Mouse (Mus musculus): ENCODE measurements around the gene Gm17581.
A peak's percentile ranks its signal among the peaks of the same experiment; 100 is the strongest.
"Not testable (repeated sequence)": the region's sequence is repeated elsewhere in the genome, so short reads cannot be mapped to it uniquely, and the experiment has no call there.

The Gm17581 gene

GRCm38 (mm10) chr2:155735766-155736165, at the start of gene Gm17581:
Gene Gm17581, minus strand, starts transcription at chr2:155735866.
- H3K36me3 ChIP-seq (ENCODE audit: control insufficient read depth, insufficient read depth, low read length, poor library complexity, severe bottlenecking); H3K27me3 ChIP-seq (ENCODE audit: control insufficient read depth, insufficient read depth, low read length, poor library complexity, severe bottlenecking); DNase-seq (ENCODE audit: low read depth, low spot score): not testable (repeated sequence)

DNA sequence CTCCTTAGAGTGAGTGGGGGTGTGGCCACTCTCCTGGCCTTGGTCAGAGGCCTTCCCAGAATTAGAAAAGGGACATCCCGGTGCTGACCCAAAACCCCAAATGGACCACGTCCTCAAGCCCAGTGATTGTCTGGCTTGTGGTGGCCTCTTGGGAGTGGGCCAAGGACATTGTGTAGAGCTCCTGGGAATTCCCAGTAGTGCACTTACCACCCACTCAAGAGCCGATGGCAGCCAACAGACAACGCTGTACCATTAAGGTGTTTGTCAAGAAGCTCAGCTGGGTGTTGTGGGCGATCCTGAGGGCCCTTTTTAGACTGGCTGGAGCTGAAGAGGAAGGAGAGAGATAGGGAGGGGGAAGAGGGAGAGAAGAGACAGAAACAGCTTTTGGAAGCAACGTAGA, 48.9 kb upstream of the Gm17581 start:
- DNase-seq (ENCODE audit: low read depth, low spot score) = no peak
- Histone ChIP-seq H3K36me3 (ENCODE audit: control insufficient read depth, insufficient read depth, low read length, poor library complexity, severe bottlenecking) (no peaks in the 10 kb centered on the region), H3K27me3 (ENCODE audit: control insufficient read depth, insufficient read depth, low read length, poor library complexity, severe bottlenecking) (no peaks in the 10 kb centered on the region)

DNA sequence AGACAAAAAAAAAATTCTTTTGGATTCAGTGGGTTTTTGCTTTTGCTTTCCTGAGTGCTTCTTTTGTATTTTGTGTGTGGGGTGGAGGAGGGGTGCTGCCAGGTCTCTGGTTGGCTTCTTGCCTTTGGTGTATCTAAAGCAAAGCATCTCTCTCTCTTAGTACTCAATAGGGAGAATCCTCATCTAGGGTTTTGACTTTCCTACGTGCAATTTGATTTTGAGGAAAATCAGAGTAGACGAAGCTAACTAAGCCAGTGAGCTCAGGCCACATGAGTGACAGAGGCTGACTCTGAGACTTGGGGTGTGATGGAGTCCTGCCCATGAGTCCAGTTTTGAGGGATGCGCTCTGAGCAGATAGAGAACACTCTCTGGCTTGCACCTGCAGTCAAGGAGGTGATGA, 43.8 kb upstream of the Gm17581 start:
- DNase-seq (ENCODE audit: low read depth, low spot score) = no peak
- Histone ChIP-seq H3K36me3 (ENCODE audit: control insufficient read depth, insufficient read depth, low read length, poor library complexity, severe bottlenecking) (no peaks in the 10 kb centered on the region), H3K27me3 (ENCODE audit: control insufficient read depth, insufficient read depth, low read length, poor library complexity, severe bottlenecking) (no peaks in the 10 kb centered on the region)

GRCm38 (mm10) chr2:155779066-155779465, 43.4 kb upstream of the Gm17581 start:
- Histone ChIP-seq H3K27me3 (ENCODE audit: control insufficient read depth, insufficient read depth, low read length, poor library complexity, severe bottlenecking) (no peaks in the 10 kb centered on the region), H3K36me3 (ENCODE audit: control insufficient read depth, insufficient read depth, low read length, poor library complexity, severe bottlenecking) (no peaks in the 10 kb centered on the region)
- no peak for DNase-seq (ENCODE audit: low read depth, low spot score)

- no peak for DNase-seq (ENCODE audit: low read depth, low spot score)
- no peaks in the 10 kb centered on the region for H3K27me3 ChIP-seq (ENCODE audit: control insufficient read depth, insufficient read depth, low read length, poor library complexity, severe bottlenecking)
- no peaks in the 10 kb centered on the region for H3K36me3 ChIP-seq (ENCODE audit: control insufficient read depth, insufficient read depth, low read length, poor library complexity, severe bottlenecking)
Measured at GRCm38 (mm10) chr2:155778004-155778403, 42.3 kb upstream of the Gm17581 start.

DNA sequence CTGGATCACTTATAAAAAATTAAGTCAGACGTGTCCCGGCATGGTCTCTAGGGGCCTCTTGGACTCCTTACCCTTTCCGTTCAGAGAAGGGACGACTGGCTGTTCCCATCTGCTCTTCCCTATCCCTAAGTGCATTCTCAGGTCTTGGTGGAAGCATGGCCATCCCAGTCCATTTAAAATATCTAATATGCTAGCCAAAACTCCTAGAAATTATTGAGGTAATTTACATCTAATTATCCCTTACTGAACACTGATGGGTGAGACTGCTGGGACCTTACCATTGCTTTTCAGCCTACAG, 42.0 kb upstream of the Gm17581 start:
- DNase-seq (ENCODE audit: low read depth, low spot score) = no peak
- H3K27me3 ChIP-seq (ENCODE audit: control insufficient read depth, insufficient read depth, low read length, poor library complexity, severe bottlenecking) = no peaks in the 10 kb centered on the region
- H3K36me3 ChIP-seq (ENCODE audit: control insufficient read depth, insufficient read depth, low read length, poor library complexity, severe bottlenecking) = no peaks in the 10 kb centered on the region

DNA sequence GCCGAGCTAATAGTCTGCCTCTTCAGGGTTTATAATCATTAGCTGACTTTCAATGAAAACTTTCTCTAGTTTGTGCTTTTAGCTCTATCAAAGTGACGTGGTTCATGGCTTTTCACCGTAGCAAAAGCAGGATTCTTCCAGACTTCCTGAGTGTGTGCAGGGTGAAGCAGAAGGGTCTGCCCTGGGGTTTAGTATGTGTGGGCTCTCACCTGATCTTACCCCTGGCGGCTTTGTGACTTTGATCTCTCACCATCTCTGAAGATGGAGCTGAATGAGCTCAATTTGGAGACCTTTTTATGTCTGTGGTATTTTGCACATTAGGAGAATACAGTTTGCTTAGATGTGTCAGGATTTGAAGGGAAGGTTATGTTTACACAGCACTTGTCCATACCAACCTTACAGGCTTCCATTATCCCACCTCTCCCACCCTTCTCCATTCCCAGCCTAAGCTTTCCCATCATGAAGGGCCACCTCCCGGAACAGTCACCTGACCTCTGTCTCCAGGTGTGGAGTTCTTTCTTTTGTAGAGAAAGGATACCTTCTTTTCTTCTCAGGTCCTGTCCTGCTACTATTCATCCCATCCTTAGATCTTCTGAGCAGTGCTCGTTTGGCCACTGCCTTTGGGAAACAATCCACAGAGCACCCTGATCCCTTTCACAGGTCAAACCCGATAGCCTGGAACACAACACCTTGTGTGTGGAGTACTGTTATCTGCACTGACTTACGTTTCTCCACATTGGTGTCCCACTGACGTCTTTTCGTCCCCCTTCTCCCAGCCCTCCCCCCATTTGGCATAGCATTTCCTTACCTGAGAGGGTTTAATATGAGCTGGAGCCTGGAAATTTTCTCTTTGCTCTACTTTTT, 41.4 kb upstream of the Gm17581 start:
- no peaks in the 10 kb centered on the region for H3K27me3 ChIP-seq (ENCODE audit: control insufficient read depth, insufficient read depth, low read length, poor library complexity, severe bottlenecking)
- DNase-seq (ENCODE audit: low read depth, low spot score) = no peak
- no peaks in the 10 kb centered on the region for H3K36me3 ChIP-seq (ENCODE audit: control insufficient read depth, insufficient read depth, low read length, poor library complexity, severe bottlenecking)

DNA sequence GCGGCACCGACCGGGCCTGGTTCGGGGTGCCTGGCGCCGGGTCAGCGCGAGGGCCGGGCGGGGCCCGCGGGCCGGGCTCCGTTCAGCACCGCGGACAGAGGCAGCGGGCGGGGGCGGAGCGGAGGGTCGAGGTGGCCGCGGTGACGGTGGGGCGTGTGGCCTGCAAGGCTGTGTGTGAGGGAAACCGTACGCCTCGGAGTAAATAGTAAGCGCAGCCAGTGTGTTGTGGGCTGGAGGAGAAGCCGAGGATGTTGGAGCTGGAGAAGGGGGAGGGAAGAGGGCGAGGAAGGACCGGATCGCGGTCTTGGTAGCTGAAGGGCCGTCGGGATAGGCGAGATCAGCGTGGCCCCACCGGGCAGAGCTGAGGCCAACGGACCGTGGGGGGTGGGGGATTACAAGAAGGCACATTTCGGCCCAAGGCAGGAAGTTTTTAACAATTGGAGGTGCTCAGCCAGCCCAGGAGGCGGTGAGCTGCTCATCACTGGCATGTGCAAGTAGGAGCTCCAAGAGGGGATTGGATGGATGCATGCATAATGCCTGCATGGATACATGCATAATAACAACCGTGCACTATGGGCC, 40.1 kb upstream of the Gm17581 start:
- peak; percentile 41 for DNase-seq (ENCODE audit: low read depth, low spot score)
- no peaks in the 10 kb centered on the region for H3K27me3 ChIP-seq (ENCODE audit: control insufficient read depth, insufficient read depth, low read length, poor library complexity, severe bottlenecking)
- H3K36me3 ChIP-seq (ENCODE audit: control insufficient read depth, insufficient read depth, low read length, poor library complexity, severe bottlenecking) = no peaks in the 10 kb centered on the region

- Histone ChIP-seq H3K27me3 (ENCODE audit: control insufficient read depth, insufficient read depth, low read length, poor library complexity, severe bottlenecking) (no peaks in the 10 kb centered on the region), H3K36me3 (ENCODE audit: control insufficient read depth, insufficient read depth, low read length, poor library complexity, severe bottlenecking) (no peaks in the 10 kb centered on the region)
- DNase-seq (ENCODE audit: low read depth, low spot score) = no peak
Measured at GRCm38 (mm10) chr2:155774927-155775684, 39.4 kb upstream of the Gm17581 start, which contains the start of gene Mmp24. Gene Mmp24, plus strand, starts transcription at chr2:155775342.

GRCm38 (mm10) chr2:155774261-155774926, 38.7 kb upstream of the Gm17581 start:
- no peaks in the 10 kb centered on the region for H3K27me3 ChIP-seq (ENCODE audit: control insufficient read depth, insufficient read depth, low read length, poor library complexity, severe bottlenecking)
- H3K36me3 ChIP-seq (ENCODE audit: control insufficient read depth, insufficient read depth, low read length, poor library complexity, severe bottlenecking) = no peaks in the 10 kb centered on the region
- no peak for DNase-seq (ENCODE audit: low read depth, low spot score)

- no peak for DNase-seq (ENCODE audit: low read depth, low spot score)
- no peaks in the 10 kb centered on the region for H3K27me3 ChIP-seq (ENCODE audit: control insufficient read depth, insufficient read depth, low read length, poor library complexity, severe bottlenecking)
- no peaks in the 10 kb centered on the region for H3K36me3 ChIP-seq (ENCODE audit: control insufficient read depth, insufficient read depth, low read length, poor library complexity, severe bottlenecking)
Measured at GRCm38 (mm10) chr2:155773664-155774063, 38.0 kb upstream of the Gm17581 start.

DNA sequence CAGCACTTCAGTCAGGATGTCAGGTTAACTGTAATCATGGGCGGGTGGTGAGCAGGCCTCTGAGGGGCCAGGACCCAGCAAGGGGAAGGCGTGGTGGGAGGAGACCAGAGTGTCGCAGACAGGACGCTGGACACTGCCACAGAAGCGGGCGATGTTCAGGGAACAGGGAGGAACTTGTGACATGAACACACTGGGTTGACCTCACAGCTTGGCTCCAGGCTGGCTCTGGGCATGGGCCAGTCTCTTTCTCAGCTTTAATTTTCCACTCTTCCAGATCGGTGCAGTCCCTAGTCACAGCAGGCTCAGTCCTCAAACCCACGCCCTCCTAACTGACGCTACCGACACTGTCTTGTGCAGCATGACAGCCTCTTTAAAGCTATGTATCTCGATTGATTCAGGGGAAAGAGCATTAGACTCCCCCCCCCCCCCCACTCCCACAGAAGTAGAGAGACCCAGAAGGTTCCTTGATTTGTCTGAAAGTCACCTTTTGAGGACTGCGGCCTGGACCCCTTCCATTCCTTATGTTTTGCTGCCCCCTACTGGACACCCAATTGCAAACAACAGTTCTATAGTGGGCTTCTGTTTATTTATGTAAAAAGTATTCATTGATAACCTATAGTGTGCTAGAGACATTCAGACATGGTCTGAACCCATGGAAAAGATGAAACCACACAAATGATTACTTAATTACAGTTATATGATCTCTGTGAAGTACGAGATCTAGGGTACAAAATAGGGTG, 29.2 kb upstream of the Gm17581 start:
- Histone ChIP-seq H3K36me3 (ENCODE audit: control insufficient read depth, insufficient read depth, low read length, poor library complexity, severe bottlenecking) (no peaks in the 10 kb centered on the region), H3K27me3 (ENCODE audit: control insufficient read depth, insufficient read depth, low read length, poor library complexity, severe bottlenecking) (no peaks in the 10 kb centered on the region)
- DNase-seq (ENCODE audit: low read depth, low spot score) = peak; percentile 85

DNA sequence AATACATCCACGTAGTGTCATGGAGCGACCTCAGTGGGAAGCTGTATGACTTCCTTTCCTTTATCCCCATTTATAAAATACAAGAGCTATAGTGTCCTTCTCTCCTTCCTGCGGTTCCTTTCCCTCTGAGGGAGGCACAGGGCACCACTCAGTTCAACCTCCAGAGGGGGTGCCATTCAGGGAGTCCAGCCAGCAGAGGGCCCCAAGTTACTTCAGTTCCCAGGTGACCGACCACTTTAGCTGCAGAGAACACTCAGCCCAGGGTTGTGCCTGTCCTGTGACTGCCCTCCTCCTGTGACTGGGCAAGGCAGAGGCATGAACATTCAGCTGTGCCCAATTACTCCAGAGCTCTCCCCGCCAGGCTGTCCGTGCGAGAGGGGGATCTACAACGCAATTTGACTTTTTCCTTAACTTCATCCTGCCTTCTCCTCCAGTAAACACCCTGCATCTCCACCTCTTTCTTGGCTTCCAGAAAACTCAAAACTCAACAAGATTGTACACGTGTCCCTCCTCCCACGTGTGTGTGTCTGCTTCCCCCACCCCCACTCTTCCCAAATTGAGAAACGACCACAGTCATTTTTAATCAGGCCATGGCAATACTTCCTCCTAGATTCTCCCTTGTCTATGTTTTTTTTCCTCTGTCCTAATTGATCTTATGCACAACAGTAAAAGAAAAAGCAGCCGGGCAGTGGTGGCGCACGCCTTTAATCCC, 21.3 kb upstream of the Gm17581 start:
- no peaks in the 10 kb centered on the region for H3K27me3 ChIP-seq (ENCODE audit: control insufficient read depth, insufficient read depth, low read length, poor library complexity, severe bottlenecking)
- DNase-seq (ENCODE audit: low read depth, low spot score) = peak; percentile 9
- H3K36me3 ChIP-seq (ENCODE audit: control insufficient read depth, insufficient read depth, low read length, poor library complexity, severe bottlenecking) = no peaks in the 10 kb centered on the region

DNA sequence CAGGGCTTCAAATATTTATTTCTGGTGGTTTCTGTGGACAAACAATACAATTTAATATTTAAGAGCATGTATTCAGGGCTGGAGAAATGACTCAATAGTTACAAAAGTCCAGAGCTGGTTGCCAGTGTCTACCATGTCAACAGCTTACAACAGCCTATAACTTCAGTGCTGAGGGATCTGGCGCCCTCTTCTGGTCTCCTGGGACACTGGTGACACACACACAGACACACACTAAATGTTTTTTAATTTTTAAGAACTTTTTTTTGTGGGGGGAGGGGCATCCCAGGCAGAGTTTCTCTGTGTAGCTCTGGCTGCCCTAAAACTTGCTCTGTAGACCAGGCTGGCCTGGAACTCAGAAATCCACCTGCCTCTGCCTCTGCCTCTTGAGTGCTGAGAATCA, 20.1 kb upstream of the Gm17581 start:
- Histone ChIP-seq H3K27me3 (ENCODE audit: control insufficient read depth, insufficient read depth, low read length, poor library complexity, severe bottlenecking) (no peaks in the 10 kb centered on the region), H3K36me3 (ENCODE audit: control insufficient read depth, insufficient read depth, low read length, poor library complexity, severe bottlenecking) (no peaks in the 10 kb centered on the region)
- peak; percentile 63 for DNase-seq (ENCODE audit: low read depth, low spot score)

Data from splenic B cell, adult 2 months (primary cell).